Mouse (Mus musculus): ENCODE measurements around the gene Ift27. TPM values are rescaled to one million over a fixed set of nuclear protein-coding genes. Genes with fewer than 3 reads are reported as not detected.

Gene Ift27
- polyA plus RNA-seq, 1 experiment from 2014 or later: 111 TPM

GRCm38 (mm10) chr15:78179775-78180174, 5.9 kb upstream of the Ift27 start:
- H3K4me2 ChIP-seq (ENCODE audit: low read depth, low read length): no peak overlapping the region
- no peak for DNase-seq (ENCODE audit: low spot score)
- WGBS: 64% methylated on average over 3 of the region's 3 CpGs

GRCm38 (mm10) chr15:78178397-78178796, 4.5 kb upstream of the Ift27 start:
- no peak overlapping the region for H3K4me3 ChIP-seq (ENCODE audit: low read depth, low read length)
- no peaks in the 10 kb centered on the region for H3K27me3 ChIP-seq (ENCODE audit: control insufficient read depth, insufficient read depth, low read length)
- no peaks in the 10 kb centered on the region for H3K9me3 ChIP-seq (replicated peaks; ENCODE audit: control insufficient read depth, low read length)
- no peak overlapping the region for H3K27ac ChIP-seq (replicated peaks; ENCODE audit: low read depth, low read length)
- no peak overlapping the region for H3K4me2 ChIP-seq (ENCODE audit: low read depth, low read length)
- DNase-seq (ENCODE audit: low spot score): peak; percentile 73
- ATAC-seq (replicated peaks; ENCODE audit: insufficient number of reproducible peaks, low FRiP score, low TSS enrichment, low read depth): no peak
- H3K36me3 ChIP-seq (replicated peaks; ENCODE audit: control insufficient read depth, insufficient read depth, low read depth, low read length): no peaks in the 10 kb centered on the region
- H3K9ac ChIP-seq (replicated peaks; ENCODE audit: low read length): no peak overlapping the region; the same call in 1 of the 2 replicates
- H3K4me1 ChIP-seq (ENCODE audit: control insufficient read depth, insufficient read depth, low read length): no peaks in the 10 kb centered on the region
- WGBS: 7% methylated on average over 9 of the region's 9 CpGs

More at GRCm38 (mm10) chr15:78179775-78180174, 5.9 kb upstream of the Ift27 start:
- no peaks in the 10 kb centered on the region for H3K4me1 ChIP-seq (ENCODE audit: control insufficient read depth, insufficient read depth, low read length)
- H3K4me3 ChIP-seq (ENCODE audit: low read depth, low read length): no peak overlapping the region
- ATAC-seq (replicated peaks; ENCODE audit: insufficient number of reproducible peaks, low FRiP score, low TSS enrichment, low read depth): no peak
- no peaks in the 10 kb centered on the region; the same call in 1 of the 2 replicates for H3K27me3 ChIP-seq (ENCODE audit: control insufficient read depth, insufficient read depth, low read length)
- H3K9ac ChIP-seq (replicated peaks; ENCODE audit: low read length): no peak overlapping the region
- no peak overlapping the region for H3K27ac ChIP-seq (replicated peaks; ENCODE audit: low read depth, low read length)
- no peaks in the 10 kb centered on the region for H3K9me3 ChIP-seq (replicated peaks; ENCODE audit: control insufficient read depth, low read length)
- no peaks in the 10 kb centered on the region for H3K36me3 ChIP-seq (replicated peaks; ENCODE audit: control insufficient read depth, insufficient read depth, low read depth, low read length)

- ATAC-seq (replicated peaks; ENCODE audit: insufficient number of reproducible peaks, low FRiP score, low TSS enrichment, low read depth) (no peak), DNase-seq (ENCODE audit: low spot score) (no peak)
- Histone ChIP-seq H3K4me1 (ENCODE audit: control insufficient read depth, insufficient read depth, low read length) (no peaks in the 10 kb centered on the region), H3K9ac (replicated peaks; ENCODE audit: low read length) (no peak overlapping the region), H3K4me2 (ENCODE audit: low read depth, low read length) (no peak overlapping the region), H3K27me3 (ENCODE audit: control insufficient read depth, insufficient read depth, low read length) (no peaks in the 10 kb centered on the region), H3K27ac (replicated peaks; ENCODE audit: low read depth, low read length) (no peak overlapping the region), H3K9me3 (replicated peaks; ENCODE audit: control insufficient read depth, low read length) (no peaks in the 10 kb centered on the region), H3K4me3 (ENCODE audit: low read depth, low read length) (no peak overlapping the region), H3K36me3 (replicated peaks; ENCODE audit: control insufficient read depth, insufficient read depth, low read depth, low read length) (no peaks in the 10 kb centered on the region)
- 73% methylated on average over 10 of the region's 10 CpGs for WGBS
Observed at GRCm38 (mm10) chr15:78177257-78177656, 3.4 kb upstream of the Ift27 start.

GRCm38 (mm10) chr15:78174887-78175245, 959 bp upstream of the Ift27 start:
- 76% methylated on average over 6 of the region's 6 CpGs for WGBS
- Histone ChIP-seq H3K4me3 (ENCODE audit: low read depth, low read length) (peak overlapping the region; percentile 34), H3K9me3 (replicated peaks; ENCODE audit: control insufficient read depth, low read length) (no peaks in the 10 kb centered on the region), H3K9ac (replicated peaks; ENCODE audit: low read length) (peak overlapping the region; percentile 49), H3K4me1 (ENCODE audit: control insufficient read depth, insufficient read depth, low read length) (no peaks in the 10 kb centered on the region), H3K27me3 (ENCODE audit: control insufficient read depth, insufficient read depth, low read length) (no peaks in the 10 kb centered on the region), H3K4me2 (ENCODE audit: low read depth, low read length) (peak overlapping the region; percentile 45), H3K36me3 (replicated peaks; ENCODE audit: control insufficient read depth, insufficient read depth, low read depth, low read length) (no peaks in the 10 kb centered on the region), H3K27ac (replicated peaks; ENCODE audit: low read depth, low read length) (no peak overlapping the region)
- ATAC-seq (replicated peaks; ENCODE audit: insufficient number of reproducible peaks, low FRiP score, low TSS enrichment, low read depth) (no peak), DNase-seq (ENCODE audit: low spot score) (no peak)

- Histone ChIP-seq H3K4me3 (ENCODE audit: low read depth, low read length) (peak overlapping the region; percentile 53), H3K27ac (replicated peaks; ENCODE audit: low read depth, low read length) (no peak overlapping the region), H3K27me3 (ENCODE audit: control insufficient read depth, insufficient read depth, low read length) (no peaks in the 10 kb centered on the region), H3K4me2 (ENCODE audit: low read depth, low read length) (peak overlapping the region; percentile 87), H3K9me3 (replicated peaks; ENCODE audit: control insufficient read depth, low read length) (no peaks in the 10 kb centered on the region), H3K36me3 (replicated peaks; ENCODE audit: control insufficient read depth, insufficient read depth, low read depth, low read length) (no peaks in the 10 kb centered on the region), H3K4me1 (ENCODE audit: control insufficient read depth, insufficient read depth, low read length) (no peaks in the 10 kb centered on the region), H3K9ac (replicated peaks; ENCODE audit: low read length) (peak overlapping the region; percentile 70)
- 27% methylated on average over 26 of the region's 26 CpGs for WGBS
- ATAC-seq (replicated peaks; ENCODE audit: insufficient number of reproducible peaks, low FRiP score, low TSS enrichment, low read depth) (no peak; the same call in 1 of the 2 replicates), DNase-seq (ENCODE audit: low spot score) (no peak)
Observed at GRCm38 (mm10) chr15:78172899-78173817, 749 bp downstream of the Ift27 start.

- H3K27ac ChIP-seq (replicated peaks; ENCODE audit: low read depth, low read length): no peak overlapping the region
- no peak overlapping the region for H3K4me3 ChIP-seq (ENCODE audit: low read depth, low read length)
- H3K4me2 ChIP-seq (ENCODE audit: low read depth, low read length): no peak overlapping the region
- no peak for DNase-seq (ENCODE audit: low spot score)
- H3K36me3 ChIP-seq (replicated peaks; ENCODE audit: control insufficient read depth, insufficient read depth, low read depth, low read length): no peaks in the 10 kb centered on the region
- WGBS: 80% methylated on average over 11 of the region's 11 CpGs
- no peaks in the 10 kb centered on the region for H3K27me3 ChIP-seq (ENCODE audit: control insufficient read depth, insufficient read depth, low read length)
- H3K4me1 ChIP-seq (ENCODE audit: control insufficient read depth, insufficient read depth, low read length): no peaks in the 10 kb centered on the region
- no peak for ATAC-seq (replicated peaks; ENCODE audit: insufficient number of reproducible peaks, low FRiP score, low TSS enrichment, low read depth)
- no peaks in the 10 kb centered on the region for H3K9me3 ChIP-seq (replicated peaks; ENCODE audit: control insufficient read depth, low read length)
- H3K9ac ChIP-seq (replicated peaks; ENCODE audit: low read length): no peak overlapping the region
Observed at GRCm38 (mm10) chr15:78172256-78172898, 1.5 kb downstream of the Ift27 start.

GRCm38 (mm10) chr15:78171651-78172050, 2.3 kb downstream of the Ift27 start:
- H3K9me3 ChIP-seq (replicated peaks; ENCODE audit: control insufficient read depth, low read length): no peaks in the 10 kb centered on the region
- DNase-seq (ENCODE audit: low spot score) (no peak), ATAC-seq (replicated peaks; ENCODE audit: insufficient number of reproducible peaks, low FRiP score, low TSS enrichment, low read depth) (no peak)
- H3K9ac ChIP-seq (replicated peaks; ENCODE audit: low read length): no peak overlapping the region
- no peaks in the 10 kb centered on the region for H3K36me3 ChIP-seq (replicated peaks; ENCODE audit: control insufficient read depth, insufficient read depth, low read depth, low read length)
- H3K27ac ChIP-seq (replicated peaks; ENCODE audit: low read depth, low read length): no peak overlapping the region
- no peak overlapping the region for H3K4me3 ChIP-seq (ENCODE audit: low read depth, low read length)
- 92% methylated on average over 10 of the region's 10 CpGs for WGBS
- no peak overlapping the region for H3K4me2 ChIP-seq (ENCODE audit: low read depth, low read length)
- no peaks in the 10 kb centered on the region for H3K4me1 ChIP-seq (ENCODE audit: control insufficient read depth, insufficient read depth, low read length)
- no peaks in the 10 kb centered on the region for H3K27me3 ChIP-seq (ENCODE audit: control insufficient read depth, insufficient read depth, low read length)

- DNase-seq (ENCODE audit: low spot score) (no peak), ATAC-seq (replicated peaks; ENCODE audit: insufficient number of reproducible peaks, low FRiP score, low TSS enrichment, low read depth) (no peak)
- Histone ChIP-seq H3K9me3 (replicated peaks; ENCODE audit: control insufficient read depth, low read length) (no peaks in the 10 kb centered on the region), H3K4me2 (ENCODE audit: low read depth, low read length) (no peak overlapping the region), H3K27me3 (ENCODE audit: control insufficient read depth, insufficient read depth, low read length) (no peaks in the 10 kb centered on the region), H3K27ac (replicated peaks; ENCODE audit: low read depth, low read length) (no peak overlapping the region), H3K4me1 (ENCODE audit: control insufficient read depth, insufficient read depth, low read length) (no peaks in the 10 kb centered on the region), H3K4me3 (ENCODE audit: low read depth, low read length) (no peak overlapping the region), H3K36me3 (replicated peaks; ENCODE audit: control insufficient read depth, insufficient read depth, low read depth, low read length) (no peaks in the 10 kb centered on the region), H3K9ac (replicated peaks; ENCODE audit: low read length) (no peak overlapping the region)
- 88% methylated on average over 15 of the region's 15 CpGs for WGBS
Observed at GRCm38 (mm10) chr15:78170708-78171107, 3.2 kb downstream of the Ift27 start.

Measured in embryonic facial prominence, embryonic 11.5 days (tissue).